Mouse (Mus musculus) CH12.LX (cell line): ENCODE data around the gene Carnmt1. TPM values are rescaled to one million over a fixed set of nuclear protein-coding genes. Genes with fewer than 3 reads are reported as not detected.

Experiments used
- DNase-seq: peaks from one replicate; pipeline ENCODE4 v3.0.0-alpha.2; 2013; ENCODE audit errors: extremely low read depth
- H3K27ac ChIP-seq: 2 replicates; pipeline ENCODE4 v1.5.1; 2012; ENCODE audit warnings: low read depth, mild to moderate bottlenecking, control low read depth, moderate library complexity; ENCODE audit not compliant: insufficient read depth
- H3K27me3 ChIP-seq: replicated peaks from 2 replicates; pipeline ENCODE3; 2012; ENCODE audit warnings: inconsistent platforms
- H3K36me3 ChIP-seq, 2 experiments: replicated peaks in 1 of 2; 2 replicates each; pipeline versions ENCODE3 to v1.6.1; 2012; ENCODE audit warnings: inconsistent platforms in 1 of 2, low read length in 1 of 2, mild to moderate bottlenecking in 1 of 2, mixed read lengths in 1 of 2, moderate library complexity in 1 of 2; ENCODE audit not compliant: control insufficient read depth in 1 of 2, insufficient read depth in 1 of 2
- H3K4me1 ChIP-seq, 2 experiments: 2 replicates each; pipeline ENCODE4 v1.6.1; 2012; ENCODE audit warnings: inconsistent platforms in 1 of 2, moderate library complexity in 1 of 2; ENCODE audit not compliant: insufficient read depth in 2 of 2, control insufficient read depth in 1 of 2
- H3K4me2 ChIP-seq: 2 replicates; pipeline ENCODE4 v1.6.1; 2012; ENCODE audit warnings: low read depth, mild to moderate bottlenecking, control low read depth; ENCODE audit not compliant: poor library complexity, insufficient read depth, severe bottlenecking
- H3K4me3 ChIP-seq, 3 experiments: fragments of 150-350 bp in 1 of 3; sonication (generic) in 1 of 3; replicated peaks in 1 of 3; 2 replicates each; pipeline versions ENCODE3 to v1.5.1; 2011 to 2012; ENCODE audit warnings: low read depth in 2 of 3, low read length in 2 of 3, mild to moderate bottlenecking in 2 of 3, moderate library complexity in 2 of 3, control low read depth in 1 of 3, improper control_type of control experiment in 1 of 3, inconsistent platforms in 1 of 3, mixed read lengths in 1 of 3; ENCODE audit not compliant: poor library complexity in 1 of 3
- H3K79me2 ChIP-seq: replicated peaks from 2 replicates; pipeline ENCODE4 v1.6.1; 2012; ENCODE audit warnings: mild to moderate bottlenecking, moderate library complexity; ENCODE audit not compliant: control insufficient read depth, poor library complexity, insufficient read depth, severe bottlenecking; ENCODE audit errors: extremely low read depth
- H3K9ac ChIP-seq: 2 replicates; pipeline ENCODE4 v1.6.1; 2012; ENCODE audit warnings: low read depth, mild to moderate bottlenecking, control low read depth, moderate library complexity; ENCODE audit not compliant: insufficient read depth
- H3K9me3 ChIP-seq: replicated peaks from 2 replicates; pipeline ENCODE3; 2012; ENCODE audit warnings: low read length, inconsistent platforms, mixed read lengths
- BHLHE40 ChIP-seq: IDR thresholded peaks from 2 replicates; pipeline ENCODE4 v1.6.1; 2011; ENCODE audit warnings: mild to moderate bottlenecking, low read depth, low read length, improper control_type of control experiment
- CHD1 ChIP-seq: IDR thresholded peaks from 2 replicates; pipeline ENCODE4 v1.6.1; 2012; ENCODE audit warnings: low read depth, low read length, improper control_type of control experiment, inconsistent platforms
- CHD2 ChIP-seq: IDR thresholded peaks from 2 replicates; pipeline ENCODE4 v1.6.1; 2011; ENCODE audit warnings: low read length, improper control_type of control experiment
- CTCF ChIP-seq, 2 experiments: IDR thresholded peaks in 1 of 2; conservative IDR thresholded peaks in 1 of 2; 2 replicates each; pipeline ENCODE4 v1.5.1; 2011 to 2012; ENCODE audit warnings: low read depth in 2 of 2, low read length in 2 of 2, improper control_type of control experiment in 1 of 2, inconsistent platforms in 1 of 2, mild to moderate bottlenecking in 1 of 2, moderate library complexity in 1 of 2
- IRF4 ChIP-seq: IDR thresholded peaks from 2 replicates; pipeline ENCODE4 v1.6.1; 2014; ENCODE audit warnings: low read depth, mild to moderate bottlenecking, inconsistent platforms, low read length, improper control_type of control experiment
- JUN ChIP-seq: IDR thresholded peaks from 2 replicates; pipeline ENCODE4 v1.6.1; 2011; ENCODE audit warnings: low read depth, mild to moderate bottlenecking, low read length, improper control_type of control experiment, moderate library complexity; ENCODE audit not compliant: insufficient read depth
- JUND ChIP-seq: conservative IDR thresholded peaks from 2 replicates; pipeline ENCODE4 v1.6.1; 2011; ENCODE audit warnings: low read depth, low read length, improper control_type of control experiment
- MAZ ChIP-seq: IDR thresholded peaks from 2 replicates; pipeline ENCODE4 v1.6.1; 2012; ENCODE audit warnings: low read depth, mild to moderate bottlenecking, inconsistent platforms, low read length, improper control_type of control experiment, moderate library complexity
- MXI1 ChIP-seq: IDR thresholded peaks from 2 replicates; pipeline ENCODE4 v1.6.1; 2011; ENCODE audit warnings: mild to moderate bottlenecking, low read depth, low read length, improper control_type of control experiment
- MYC ChIP-seq: IDR thresholded peaks from 2 replicates; pipeline ENCODE4 v1.6.1; 2011; ENCODE audit warnings: low read depth, mild to moderate bottlenecking, improper control_type of control experiment, low read length
- NELFE ChIP-seq: IDR thresholded peaks from 2 replicates; pipeline ENCODE4 v1.6.1; 2011; ENCODE audit warnings: low read depth, low read length, improper control_type of control experiment
- NRF1 ChIP-seq: IDR thresholded peaks from 2 replicates; pipeline ENCODE4 v1.6.1; 2014; ENCODE audit warnings: low read depth, mild to moderate bottlenecking, inconsistent platforms, low read length, improper control_type of control experiment, moderate library complexity
- PAX5 ChIP-seq: IDR thresholded peaks from 2 replicates; pipeline ENCODE4 v1.6.1; 2012; ENCODE audit warnings: low read length, inconsistent platforms, mixed read lengths
- POLR2A ChIP-seq: IDR thresholded peaks from 2 replicates; pipeline ENCODE4 v1.6.1; 2011; ENCODE audit warnings: low read depth, mild to moderate bottlenecking, improper control_type of control experiment, low read length
- POLR2AphosphoS2 ChIP-seq: IDR thresholded peaks from 2 replicates; pipeline ENCODE4 v1.6.1; 2011; ENCODE audit warnings: low read depth, low read length, improper control_type of control experiment
- RAD21 ChIP-seq: IDR thresholded peaks from 2 replicates; pipeline ENCODE4 v1.6.1; 2011; ENCODE audit warnings: low read depth, mild to moderate bottlenecking, low read length, improper control_type of control experiment, moderate library complexity
- SIN3A ChIP-seq: IDR thresholded peaks from 2 replicates; pipeline ENCODE4 v1.6.1; 2012; ENCODE audit warnings: low read length, improper control_type of control experiment, inconsistent platforms
- SMC3 ChIP-seq: IDR thresholded peaks from 2 replicates; pipeline ENCODE4 v1.6.1; 2011; ENCODE audit warnings: low read depth, low read length, improper control_type of control experiment
- TBP ChIP-seq: conservative IDR thresholded peaks from 2 replicates; pipeline ENCODE4 v1.6.1; 2011; ENCODE audit warnings: low read depth, low read length, improper control_type of control experiment
- TCF12 ChIP-seq: IDR thresholded peaks from 2 replicates; pipeline ENCODE4 v1.6.1; 2014; ENCODE audit warnings: low read depth, mild to moderate bottlenecking, inconsistent platforms, low read length, improper control_type of control experiment
- UBTF ChIP-seq: IDR thresholded peaks from 2 replicates; pipeline ENCODE4 v1.6.1; 2012; ENCODE audit warnings: low read depth, mild to moderate bottlenecking, inconsistent platforms, low read length, improper control_type of control experiment, moderate library complexity
- USF1 ChIP-seq: IDR thresholded peaks from 2 replicates; pipeline ENCODE4 v1.6.1; 2014; ENCODE audit warnings: low read depth, mild to moderate bottlenecking, inconsistent platforms, low read length, improper control_type of control experiment
- USF2 ChIP-seq: conservative IDR thresholded peaks from 2 replicates; pipeline ENCODE4 v1.6.1; 2011; ENCODE audit warnings: low read depth, low read length, improper control_type of control experiment
- ZC3H11A ChIP-seq: IDR thresholded peaks from 2 replicates; pipeline ENCODE4 v1.6.1; 2012; ENCODE audit warnings: low read depth, mild to moderate bottlenecking, inconsistent platforms, low read length, improper control_type of control experiment
- ZKSCAN1 ChIP-seq: IDR thresholded peaks from 2 replicates; pipeline ENCODE4 v1.6.1; 2012; ENCODE audit warnings: low read depth, inconsistent platforms, low read length, improper control_type of control experiment, borderline replicate concordance
- dilution Hi-C: fragments of 300-500 bp; cut with MboI; formaldehyde crosslinking; loops from 2 replicates; pipeline ENCODE4 v1.14.3; 2020; ENCODE audit warnings: low sequenced_read_pairs; ENCODE audit not compliant: extremely low pct_unique_long_range_greater_than_20kb, extremely low pct_ligation_motif_present
- in situ Hi-C: fragments of 300-500 bp; cut with MboI; formaldehyde crosslinking; loops from 3 replicates; pipeline ENCODE4 v1.14.3; 2019; ENCODE audit warnings: low sequenced_read_pairs, low pct_ligation_motif_present, low pct_unique_long_range_greater_than_20kb, mixed read lengths
- polyA plus RNA-seq: library from polyadenylated mRNA; unstranded; fragments of >175 nt; gene quantifications from 2 replicates; pipeline ENCODE4 v1.2.1, GENCODE M21; 2012; ENCODE audit warnings: low read depth; ENCODE audit not compliant: insufficient read length
- total RNA-seq, 2 experiments: library from RNA; depleted of rRNA; stranded (reverse); fragments of 300-350 nt in 1 of 2; fragments of >200 nt in 1 of 2; gene quantifications; 2 replicates each; pipeline ENCODE4 v1.2.3; 2012 to 2014

Carnmt1 gene
- total and polyA plus RNA-seq, 3 experiments: 17.6 to 47.1 (median 41.7) TPM

DNA sequence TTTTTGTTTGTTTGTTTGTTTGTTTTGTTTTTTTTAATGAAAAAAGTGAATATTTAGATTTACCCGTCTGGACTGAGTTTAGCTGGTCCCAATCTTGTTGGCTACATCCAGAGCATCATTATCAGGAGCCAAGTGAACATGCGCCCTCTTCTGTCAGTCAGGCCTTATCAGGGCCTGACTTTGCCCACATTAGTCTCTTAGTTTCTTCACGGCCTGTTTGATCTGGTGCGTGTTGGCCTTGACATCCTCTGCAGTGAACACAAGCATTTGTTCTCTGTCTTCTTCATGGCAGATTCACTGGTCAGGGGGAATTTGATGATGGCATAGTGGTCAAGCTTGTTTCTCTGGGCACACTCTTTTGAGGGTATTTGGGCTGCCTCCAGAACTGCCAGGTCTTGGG lies 11.6 kb downstream of the Carnmt1 start:
- Histone ChIP-seq H3K79me2 (peaks cover 3% of the 10 kb centered on the region; the same call in 1 of the 2 replicates), H3K4me2 (no peak overlapping the region), H3K27me3 (no peaks in the 10 kb centered on the region), H3K4me1 (no peaks in the 10 kb centered on the region), H3K4me3 (no peak overlapping the region), H3K9ac (no peak overlapping the region), H3K27ac (no peak overlapping the region), H3K36me3 (peaks cover 21 to 52% of the 10 kb centered on the region in 2 experiments), H3K9me3 (no peaks in the 10 kb centered on the region)
- in situ Hi-C loops (no loop called here), dilution Hi-C loops (no loop called here)
- TF ChIP-seq SMC3: peak; percentile 20; the same call in 1 of the 2 replicates
- TF ChIP-seq MXI1: no peak
- TF ChIP-seq RAD21: peak; percentile 26
- peak in 1 of 2 experiments; percentile 45; a peak in 2 of 4 replicates for TF ChIP-seq CTCF (conservative IDR thresholded peaks at IDR 0.05 in 1 of 2, IDR thresholded peaks at IDR 0.05 in 1 of 2; ENCODE audit: low read depth in 2 of 2, low read length in 2 of 2)
- DNase-seq: no peak

DNA sequence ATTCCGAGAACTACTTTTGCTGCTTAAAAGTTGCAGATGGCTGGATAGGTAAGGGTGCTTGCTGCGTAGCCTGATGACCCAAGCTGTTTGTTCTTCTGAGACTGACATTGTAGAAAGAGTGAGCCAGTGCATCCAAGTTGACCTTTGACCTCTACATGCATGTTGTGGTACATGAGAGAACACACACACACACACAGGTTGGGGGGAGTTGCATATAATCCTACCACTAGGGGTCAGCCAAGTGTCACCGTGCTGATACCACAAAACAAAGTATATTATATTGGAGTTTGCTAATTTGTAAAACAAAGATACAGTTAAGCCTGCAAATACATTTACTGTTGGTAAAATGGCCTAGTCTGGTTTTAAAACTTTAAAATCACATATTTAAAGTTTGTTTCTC lies 17.0 kb downstream of the Carnmt1 start:
- Histone ChIP-seq H3K79me2 (no peaks in the 10 kb centered on the region), H3K4me3 (no peak overlapping the region), H3K9me3 (no peaks in the 10 kb centered on the region), H3K27me3 (no peaks in the 10 kb centered on the region), H3K4me1 (no peaks in the 10 kb centered on the region), H3K9ac (no peak overlapping the region), H3K4me2 (no peak overlapping the region), H3K27ac (no peak overlapping the region), H3K36me3 (peaks cover 13 to 50% of the 10 kb centered on the region in 2 experiments)
- in situ Hi-C loops (no loop called here), dilution Hi-C loops (no loop called here)
- TF ChIP-seq CTCF (conservative IDR thresholded peaks at IDR 0.05 in 1 of 2, IDR thresholded peaks at IDR 0.05 in 1 of 2; ENCODE audit: low read depth in 2 of 2, low read length in 2 of 2) (peak; percentile 83 to 93), ZKSCAN1 (no peak), JUN (no peak), MYC (0 out of 2 replicates have a peak, but pooled peaks have one; percentile 11), NELFE (peak; percentile 9; the same call in 1 of the 2 replicates), UBTF (no peak), SMC3 (peak; percentile 71), ZC3H11A (no peak), TCF12 (no peak), JUND (no peak), NRF1 (no peak), USF2 (no peak), MXI1 (no peak), SIN3A (no peak), TBP (no peak), BHLHE40 (no peak), CHD1 (no peak), USF1 (no peak), CHD2 (no peak), MAZ (no peak), PAX5 (no peak), RAD21 (peak; percentile 65), POLR2AphosphoS2 (no peak), POLR2A (no peak), IRF4 (0 out of 2 replicates have a peak, but pooled peaks have one; percentile 15)
- DNase-seq: peak; percentile 58
